Mouse (Mus musculus): Measurements from ENCODE around the gene Agbl1.
A peak's percentile ranks its signal among the peaks of the same experiment; 100 is the strongest.
"Not testable (repeated sequence)": the region's sequence is repeated elsewhere in the genome, so short reads cannot be mapped to it uniquely, and the experiment has no call there.

Gene Agbl1

DNA sequence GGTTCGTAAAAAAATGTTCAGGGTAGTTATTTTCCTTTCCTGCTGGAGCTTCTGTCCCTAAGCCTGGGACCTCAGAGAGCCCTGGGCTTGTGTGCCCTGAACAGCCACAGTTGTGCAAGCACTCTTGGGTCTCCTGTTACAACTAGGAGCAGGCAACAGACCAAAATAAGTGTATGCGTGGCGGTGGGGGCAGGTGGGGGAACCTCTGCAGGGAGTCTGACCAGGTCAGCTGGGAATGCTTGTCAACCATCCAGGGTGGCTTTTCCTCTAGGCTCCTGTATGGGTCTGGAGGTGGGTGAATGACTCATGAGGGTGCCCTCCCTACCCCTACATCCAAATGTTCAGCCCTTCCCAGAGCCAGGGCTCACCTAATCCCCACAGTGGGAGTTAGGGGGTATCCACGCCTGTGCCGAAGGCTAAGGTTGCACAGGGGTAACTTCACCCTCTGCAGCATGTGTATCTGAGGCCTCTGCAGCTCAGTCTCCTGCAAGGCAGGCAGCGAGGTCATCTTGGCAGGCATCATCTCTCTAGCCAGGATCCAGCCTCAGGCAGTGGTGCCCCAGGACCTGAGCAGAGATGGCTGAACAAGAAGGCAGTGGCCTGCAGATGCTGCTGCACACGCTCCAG is at the start of gene Agbl1:
TSS of gene Agbl1 (plus strand) at position 577 of the 627 bp plus-strand sequence.
- DNase-seq (ENCODE audit: low read depth, low spot score), result no peak

DNA sequence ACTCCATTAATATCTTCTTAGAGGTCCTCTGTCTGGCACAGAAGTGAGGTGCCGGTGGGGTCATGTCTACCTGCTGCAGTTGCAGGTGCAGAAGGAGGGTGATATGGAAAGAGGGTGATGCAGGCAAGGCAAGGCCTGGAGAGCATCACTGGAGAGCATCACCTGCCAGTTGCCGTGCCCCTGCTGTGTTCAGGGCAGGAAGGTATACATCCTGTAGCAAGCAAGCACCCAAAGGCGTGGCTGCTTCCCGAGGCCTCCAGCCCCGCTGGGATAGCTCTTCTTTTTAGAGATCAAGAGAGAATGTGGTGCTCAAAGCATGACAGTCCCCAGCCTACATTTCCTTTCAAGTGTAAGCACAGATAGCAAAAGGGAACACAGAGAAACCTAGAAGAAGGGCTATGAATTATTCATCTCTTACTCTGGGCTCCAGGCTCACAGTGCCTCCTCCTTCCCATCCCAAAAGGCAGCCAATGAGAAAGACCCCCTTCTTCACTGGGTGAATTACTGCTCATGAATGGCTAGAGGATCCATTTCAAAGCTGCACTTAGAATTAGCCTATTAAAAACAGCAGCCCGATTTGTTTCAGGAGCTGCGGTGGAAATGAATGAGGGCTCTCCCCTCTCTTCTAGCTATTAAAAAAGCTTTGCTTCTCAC is 44.6 kb upstream of the Agbl1 start:
- peak; percentile 23 for DNase-seq (ENCODE audit: low read depth, low spot score)

GRCm38 (mm10) chr7:76185681-76186121 is 44.0 kb upstream of the Agbl1 start:
- DNase-seq (ENCODE audit: low read depth, low spot score), result peak; percentile 26

DNA sequence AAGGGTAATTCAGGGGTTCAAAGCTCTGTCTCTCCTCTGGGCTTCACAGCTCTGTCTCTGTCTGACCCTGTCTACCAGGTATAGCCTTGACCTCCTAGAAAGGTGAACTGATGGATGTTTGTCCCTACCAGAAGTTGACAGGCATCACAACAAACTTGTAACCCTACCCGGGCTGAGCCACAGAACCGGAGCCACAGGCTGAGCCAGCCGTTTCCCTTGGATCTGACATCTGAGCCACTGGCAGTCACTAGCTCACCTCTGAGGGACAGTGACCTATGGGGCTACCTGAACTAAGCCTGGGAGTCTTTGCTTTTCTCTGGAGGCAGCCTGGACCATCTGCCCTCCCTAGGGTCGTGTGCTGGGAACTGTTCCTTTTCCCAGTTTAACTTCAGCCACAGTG is 11.1 kb upstream of the Agbl1 start:
- DNase-seq (ENCODE audit: low read depth, low spot score), result no peak

DNA sequence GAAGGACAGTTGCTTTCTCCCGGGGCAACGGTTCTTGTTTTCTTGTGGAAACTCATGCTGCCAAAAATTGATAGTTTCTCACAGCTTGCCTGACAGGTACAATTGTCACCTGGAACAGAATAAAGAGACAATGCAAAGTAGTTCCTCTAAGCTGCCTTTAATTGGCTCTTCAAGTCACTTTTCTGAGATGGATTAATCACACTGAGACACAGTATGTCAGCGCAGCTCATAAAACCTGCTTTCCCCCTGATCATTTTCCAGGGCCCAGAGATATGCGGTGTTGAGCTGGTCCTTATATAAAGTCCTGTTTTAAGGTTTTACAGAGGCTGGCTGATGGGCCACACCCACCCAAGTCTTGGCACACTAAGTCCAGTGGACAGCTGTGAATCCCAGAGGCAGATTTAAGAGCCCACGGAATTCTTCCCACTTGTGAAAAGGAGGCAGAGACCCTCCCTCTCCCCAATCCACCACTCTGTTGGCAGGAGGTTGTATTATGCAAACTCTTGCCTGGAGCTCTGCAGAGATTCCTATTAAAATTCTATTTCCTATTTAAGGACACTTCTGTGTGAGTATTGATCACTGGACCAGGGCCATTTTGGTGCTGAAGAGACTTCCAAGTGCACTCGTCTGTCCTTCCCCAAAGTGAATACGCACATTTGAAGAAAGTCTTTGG is 9.8 kb upstream of the Agbl1 start:
- DNase-seq (ENCODE audit: low read depth, low spot score), result no peak

GRCm38 (mm10) chr7:76222691-76223090 is 7.0 kb upstream of the Agbl1 start:
- DNase-seq (ENCODE audit: low read depth, low spot score), result no peak

- peak; percentile 65 for DNase-seq (ENCODE audit: low read depth, low spot score)
Observed at GRCm38 (mm10) chr7:76228881-76229280, 806 bp upstream of the Agbl1 start.

DNA sequence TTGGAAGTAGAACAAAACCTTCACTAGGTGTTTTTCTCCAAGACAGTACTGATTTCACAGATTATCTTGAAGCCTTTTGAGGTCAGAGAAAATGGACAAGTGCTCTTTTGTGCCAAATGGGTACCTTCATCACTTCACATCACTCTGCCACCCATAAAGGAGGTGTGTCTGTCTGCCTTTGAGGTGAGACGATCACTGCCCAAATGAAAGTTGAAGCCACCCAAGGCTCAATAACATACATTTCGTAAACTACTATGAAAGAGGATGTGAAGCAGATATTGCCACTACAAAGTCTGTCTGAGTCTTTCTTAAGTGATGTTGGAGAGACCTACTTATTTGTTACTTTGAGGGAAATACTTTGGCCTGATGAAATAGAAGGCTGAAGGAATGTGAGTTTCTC is 4.6 kb downstream of the Agbl1 start:
- no peak for DNase-seq (ENCODE audit: low read depth, low spot score)

GRCm38 (mm10) chr7:76237497-76237896 is 7.8 kb downstream of the Agbl1 start:
- DNase-seq (ENCODE audit: low read depth, low spot score), result peak; percentile 71

GRCm38 (mm10) chr7:76244839-76245238 is 15.2 kb downstream of the Agbl1 start:
- not testable (repeated sequence) for DNase-seq (ENCODE audit: low read depth, low spot score)

GRCm38 (mm10) chr7:76275061-76275460 is 45.4 kb downstream of the Agbl1 start:
- no peak for DNase-seq (ENCODE audit: low read depth, low spot score)

GRCm38 (mm10) chr7:76282831-76283230 is 53.1 kb downstream of the Agbl1 start:
- DNase-seq (ENCODE audit: low read depth, low spot score), result peak; percentile 45

DNA sequence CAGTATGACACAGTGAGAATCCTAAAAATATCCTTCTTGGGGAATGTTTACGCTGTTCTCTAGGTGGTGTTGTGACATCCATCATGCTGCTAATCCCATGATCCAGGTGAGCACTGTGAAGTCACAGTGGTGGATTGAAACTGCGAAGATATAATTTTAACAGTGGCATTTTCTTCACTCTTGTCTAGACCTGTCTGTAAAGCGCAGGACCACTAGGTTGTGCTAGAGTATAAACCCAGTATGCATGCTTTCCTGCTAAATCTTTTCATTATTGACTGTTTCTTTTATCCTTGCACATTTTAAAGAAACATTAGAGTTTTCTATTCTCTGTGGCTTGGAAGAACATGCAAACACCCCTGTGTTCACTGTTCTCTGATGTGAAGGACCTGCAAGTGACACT is 57.8 kb downstream of the Agbl1 start:
- DNase-seq (ENCODE audit: low read depth, low spot score), result peak; percentile 5

GRCm38 (mm10) chr7:76321866-76322553 is 92.3 kb downstream of the Agbl1 start:
- DNase-seq (ENCODE audit: low read depth, low spot score), result no peak

DNA sequence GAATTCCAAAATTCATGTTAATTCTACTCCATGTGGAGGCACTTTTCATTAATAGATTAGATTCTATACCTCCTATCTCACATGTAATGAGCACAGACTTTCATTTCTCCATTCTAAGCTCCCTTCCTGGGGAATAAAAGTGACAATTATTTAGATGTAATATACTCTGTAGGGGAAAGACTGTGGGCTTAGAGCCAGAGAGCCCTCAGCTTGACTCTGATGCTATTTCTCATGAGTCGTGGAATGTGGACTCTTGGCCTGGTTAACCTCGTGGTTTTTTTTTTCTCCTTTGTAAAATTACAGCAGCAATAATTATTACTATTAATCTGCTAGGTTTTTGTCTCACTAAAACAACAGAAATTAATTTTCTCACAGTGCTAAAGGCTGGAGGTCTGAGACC is 96.4 kb downstream of the Agbl1 start:
- no peak for DNase-seq (ENCODE audit: low read depth, low spot score)

DNA sequence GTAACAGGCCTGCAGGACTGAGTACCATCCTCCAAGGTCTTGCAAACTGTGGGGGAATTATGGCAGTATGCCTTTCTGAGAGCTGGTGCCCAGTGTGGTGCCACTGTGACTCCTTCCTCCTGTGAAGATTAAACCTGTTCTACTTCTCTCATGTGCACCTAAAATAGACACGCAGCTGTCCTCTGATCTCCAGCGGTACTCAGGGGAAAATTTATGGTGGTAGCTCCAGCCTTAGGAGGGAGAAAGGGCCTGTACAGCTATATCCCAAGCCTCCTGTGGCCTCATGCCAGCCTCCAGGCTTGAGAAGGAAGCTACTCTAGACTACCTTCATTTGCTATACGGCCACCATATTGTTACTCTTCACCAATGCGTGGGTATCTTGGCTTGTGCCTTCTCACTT is 109.6 kb downstream of the Agbl1 start:
- no peak for DNase-seq (ENCODE audit: low read depth, low spot score)

DNA sequence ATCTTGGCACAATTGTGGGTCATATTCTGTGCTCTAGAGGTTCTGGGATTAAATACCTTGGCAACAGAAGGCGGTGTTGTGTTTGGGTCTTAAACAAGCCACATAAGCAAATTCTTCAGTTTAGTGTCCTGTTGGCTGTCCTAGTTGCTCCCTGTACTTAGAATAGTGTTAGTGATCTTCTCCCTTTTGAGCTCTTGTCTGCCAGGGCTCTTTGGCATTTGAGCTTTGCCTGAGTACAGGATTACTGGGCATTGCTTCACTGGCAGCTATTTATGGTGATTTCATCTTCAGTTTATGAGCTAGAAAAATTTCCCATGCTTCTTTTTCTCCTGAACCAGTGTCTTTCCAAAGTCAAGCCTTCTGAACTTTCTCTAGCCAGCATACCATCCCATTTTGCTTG is 111.9 kb downstream of the Agbl1 start:
- DNase-seq (ENCODE audit: low read depth, low spot score), result no peak

- DNase-seq (ENCODE audit: low read depth, low spot score), result peak; percentile 66
Observed at GRCm38 (mm10) chr7:76353469-76353868, 123.8 kb downstream of the Agbl1 start.

- DNase-seq (ENCODE audit: low read depth, low spot score), result peak; percentile 74
Observed at GRCm38 (mm10) chr7:76354510-76354909, 124.8 kb downstream of the Agbl1 start.

- no peak for DNase-seq (ENCODE audit: low read depth, low spot score)
Observed at GRCm38 (mm10) chr7:76371269-76371668, 141.6 kb downstream of the Agbl1 start.

DNA sequence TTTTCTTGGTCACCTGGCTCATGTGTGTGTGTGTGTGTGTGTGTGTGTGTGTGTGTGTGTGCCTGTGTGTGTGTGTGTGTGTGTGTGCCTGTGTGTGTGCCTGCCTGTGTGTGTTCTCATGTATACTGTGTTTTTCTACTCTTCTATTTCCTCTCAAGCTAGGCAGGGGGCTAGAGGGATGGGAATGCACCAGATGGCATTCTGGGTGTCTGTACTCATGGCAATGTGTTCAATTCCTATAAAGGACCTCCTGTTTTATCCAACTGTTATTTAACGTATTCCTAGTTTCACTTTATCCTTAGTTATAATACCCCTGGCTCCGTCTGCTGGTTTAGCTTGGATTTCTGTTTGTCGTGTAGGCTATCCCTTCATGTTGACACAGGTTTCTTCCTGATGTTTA is 149.8 kb downstream of the Agbl1 start:
- DNase-seq (ENCODE audit: low read depth, low spot score), result no peak

DNA sequence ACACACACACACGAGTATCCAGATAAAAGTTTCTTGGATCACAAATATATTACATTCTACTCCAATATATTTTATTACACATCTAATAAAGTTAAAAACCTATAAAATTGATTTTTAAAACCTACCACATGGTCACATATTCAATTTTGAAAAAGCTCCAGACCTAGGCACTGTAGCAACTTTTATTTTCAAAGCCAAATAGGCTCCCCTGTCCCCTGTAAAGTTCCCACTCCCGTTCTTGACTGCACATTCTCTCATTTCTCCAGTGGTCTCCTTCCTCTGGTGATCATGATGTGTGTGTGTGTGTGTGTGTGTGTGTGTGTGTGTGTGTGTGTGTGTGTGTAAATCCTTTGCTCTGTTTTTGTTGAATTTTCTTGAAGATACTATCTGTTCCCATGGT is 152.3 kb downstream of the Agbl1 start:
- no peak for DNase-seq (ENCODE audit: low read depth, low spot score)

Measured in CD4-positive, CD25-positive, alpha-beta regulatory T cell, adult 2 months (primary cell).